Mouse (Mus musculus) thymus, adult 2 months (tissue): ENCODE data around the gene Herc1.

Experiments used
- CTCF ChIP-seq: fragments of 200-500 bp; IDR thresholded peaks from 2 replicates; pipeline ENCODE4 v1.5.1; 2012; ENCODE audit warnings: mild to moderate bottlenecking, control low read depth, low read length, moderate library complexity, borderline replicate concordance; ENCODE audit not compliant: control insufficient read depth, poor library complexity, insufficient read depth; ENCODE audit errors: extremely low read depth
- POLR2A ChIP-seq: fragments of 200-500 bp; IDR thresholded peaks from 2 replicates; pipeline ENCODE4 v1.6.1; 2012; ENCODE audit warnings: mild to moderate bottlenecking, low read length, control low read depth, moderate library complexity; ENCODE audit not compliant: control insufficient read depth, poor library complexity, insufficient read depth; ENCODE audit errors: extremely low read depth

DNA sequence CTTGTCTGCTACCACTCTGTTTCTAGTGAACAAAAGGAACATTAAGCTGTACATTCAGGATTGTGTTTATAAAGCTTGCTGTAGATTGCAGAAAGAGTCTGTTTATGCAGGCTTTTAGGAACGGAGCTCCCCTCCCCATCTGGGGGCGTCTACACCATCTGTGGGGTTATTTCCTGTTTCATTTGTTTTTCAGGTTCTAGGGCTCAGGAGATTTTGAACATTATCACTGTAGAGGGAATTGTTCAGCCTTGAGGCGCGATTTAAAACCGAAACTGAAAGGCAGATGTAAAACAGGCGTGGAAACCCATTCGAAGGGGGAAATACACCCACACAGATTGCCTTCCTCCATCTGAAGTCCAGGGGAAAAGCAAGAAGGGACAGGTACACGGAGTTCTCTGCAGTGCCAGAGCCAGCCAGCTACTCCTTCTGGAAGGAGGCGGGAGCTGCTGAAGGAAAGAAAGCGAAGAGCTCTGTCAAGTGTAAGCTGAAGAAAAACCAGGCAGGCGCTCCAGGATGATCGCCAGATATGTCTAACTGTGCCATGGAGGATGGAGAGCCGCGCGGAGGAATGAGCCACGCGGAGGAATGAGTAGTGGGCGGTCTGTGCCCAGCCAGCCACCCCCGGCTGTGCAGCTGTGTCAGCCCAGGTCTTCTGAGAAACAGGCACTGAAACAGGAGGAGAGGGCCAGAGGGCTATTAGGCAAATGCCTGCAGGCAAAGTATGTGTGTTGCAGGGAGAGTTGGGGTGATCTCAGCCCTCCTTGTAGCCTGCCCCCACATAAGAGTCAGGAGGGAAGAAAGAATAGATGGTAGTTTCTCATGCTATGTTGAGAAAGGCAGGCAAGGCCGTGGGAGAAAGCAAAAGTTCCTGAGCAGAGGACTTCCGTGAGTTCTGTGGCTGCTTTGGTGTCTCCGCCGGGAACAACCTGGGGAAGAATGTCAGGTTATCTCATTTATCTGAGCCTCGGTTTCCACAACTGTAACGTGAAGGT, 44.8 kb upstream of the Herc1 start:
- TF ChIP-seq CTCF = no peak
- TF ChIP-seq POLR2A = no peak
